Mouse (Mus musculus): ENCODE data around the gene Cldn34a.

- no peak for TF ChIP-seq POLR2A (IDR thresholded peaks at IDR 0.05; ENCODE audit: extremely low read depth, insufficient read depth, low read length)
- TF ChIP-seq CTCF (IDR thresholded peaks at IDR 0.05; ENCODE audit: extremely low read depth, insufficient read depth, low read length), result no peak
Observed at GRCm38 (mm10) chrX:152563034-152563433, at the start of gene Cldn34a.
